Mouse (Mus musculus): ENCODE data around the gene Gm21969. TPM values are rescaled to one million over a fixed set of nuclear protein-coding genes. Genes with fewer than 3 reads are reported as not detected.

Gene Gm21969
- polyA plus RNA-seq, 1 experiment: not detected

- WGBS: 92% methylated on average over 7 of the region's 7 CpGs
- TF ChIP-seq POLR2A (IDR thresholded peaks at IDR 0.05; ENCODE audit: low read depth, low read length) (no peak), CTCF (IDR thresholded peaks at IDR 0.05; ENCODE audit: extremely low read depth, insufficient read length, insufficient replicate concordance, low read depth, low read length) (peak; percentile 58; the same call in 1 of the 2 replicates)
Observed at GRCm38 (mm10) chr4:139646916-139647315, 43.9 kb downstream of the Gm21969 start.

GRCm38 (mm10) chr4:139650086-139650743 is 47.2 kb downstream of the Gm21969 start:
- Histone ChIP-seq H3K36me3 (ENCODE audit: control insufficient read depth, insufficient read depth, low read length) (peaks cover 14% of the 10 kb centered on the region), H3K27me3 (ENCODE audit: control insufficient read depth, insufficient read depth, low read length) (0 out of 2 replicates have a peak, but pooled peaks cover 6% of the 10 kb centered on the region), H3K4me1 (ENCODE audit: control insufficient read depth, insufficient read depth, insufficient read length, low read length) (peaks cover 20% of the 10 kb centered on the region), H3K4me3 (ENCODE audit: low read depth, low read length) (no peak overlapping the region), H3K27ac (ENCODE audit: insufficient read depth, low read depth, low read length) (peak overlapping the region; percentile 85; the same call in 1 of the 2 replicates)
- 37% methylated on average over 15 of the region's 15 CpGs for WGBS
- TF ChIP-seq CTCF (IDR thresholded peaks at IDR 0.05; ENCODE audit: extremely low read depth, insufficient read length, insufficient replicate concordance, low read depth, low read length): no peak
- TF ChIP-seq POLR2A (IDR thresholded peaks at IDR 0.05; ENCODE audit: low read depth, low read length): no peak

More at GRCm38 (mm10) chr4:139646916-139647315, 43.9 kb downstream of the Gm21969 start:
- H3K4me3 ChIP-seq (ENCODE audit: low read depth, low read length): no peak overlapping the region
- 0 out of 2 replicates have a peak, but pooled peaks cover 6% of the 10 kb centered on the region for H3K27me3 ChIP-seq (ENCODE audit: control insufficient read depth, insufficient read depth, low read length)
- peaks cover 24% of the 10 kb centered on the region for H3K36me3 ChIP-seq (ENCODE audit: control insufficient read depth, insufficient read depth, low read length)
- H3K4me1 ChIP-seq (ENCODE audit: control insufficient read depth, insufficient read depth, insufficient read length, low read length): peaks cover 21% of the 10 kb centered on the region
- no peak overlapping the region for H3K27ac ChIP-seq (ENCODE audit: insufficient read depth, low read depth, low read length)

DNA sequence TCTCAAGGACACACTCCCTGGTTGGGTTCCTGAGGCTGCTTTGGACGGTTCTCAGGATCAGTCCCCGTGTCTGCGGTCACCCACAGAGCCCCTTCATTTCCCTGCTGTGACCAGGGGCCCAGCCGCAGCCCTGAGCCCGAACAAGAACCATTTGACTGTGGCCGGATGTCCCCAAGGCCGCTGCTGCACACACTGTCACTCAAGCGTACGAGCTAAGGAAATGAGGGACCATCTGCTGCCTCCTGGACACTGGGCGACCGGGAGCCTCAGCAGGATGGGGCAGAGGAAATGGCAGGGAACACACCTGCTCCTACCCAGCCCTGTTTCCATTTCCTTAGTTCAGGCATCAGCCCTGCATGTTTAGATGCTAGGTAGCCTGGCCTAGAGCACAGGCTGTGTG is 47.9 kb downstream of the Gm21969 start:
- H3K27me3 ChIP-seq (ENCODE audit: control insufficient read depth, insufficient read depth, low read length): 0 out of 2 replicates have a peak, but pooled peaks cover 6% of the 10 kb centered on the region
- peaks cover 14% of the 10 kb centered on the region for H3K36me3 ChIP-seq (ENCODE audit: control insufficient read depth, insufficient read depth, low read length)
- WGBS: 28% methylated on average over 11 of the region's 11 CpGs
- H3K4me3 ChIP-seq (ENCODE audit: low read depth, low read length): no peak overlapping the region
- peaks cover 20% of the 10 kb centered on the region for H3K4me1 ChIP-seq (ENCODE audit: control insufficient read depth, insufficient read depth, insufficient read length, low read length)
- H3K27ac ChIP-seq (ENCODE audit: insufficient read depth, low read depth, low read length): peak overlapping the region; percentile 85
- TF ChIP-seq POLR2A (IDR thresholded peaks at IDR 0.05; ENCODE audit: low read depth, low read length) (no peak), CTCF (IDR thresholded peaks at IDR 0.05; ENCODE audit: extremely low read depth, insufficient read length, insufficient replicate concordance, low read depth, low read length) (no peak)

DNA sequence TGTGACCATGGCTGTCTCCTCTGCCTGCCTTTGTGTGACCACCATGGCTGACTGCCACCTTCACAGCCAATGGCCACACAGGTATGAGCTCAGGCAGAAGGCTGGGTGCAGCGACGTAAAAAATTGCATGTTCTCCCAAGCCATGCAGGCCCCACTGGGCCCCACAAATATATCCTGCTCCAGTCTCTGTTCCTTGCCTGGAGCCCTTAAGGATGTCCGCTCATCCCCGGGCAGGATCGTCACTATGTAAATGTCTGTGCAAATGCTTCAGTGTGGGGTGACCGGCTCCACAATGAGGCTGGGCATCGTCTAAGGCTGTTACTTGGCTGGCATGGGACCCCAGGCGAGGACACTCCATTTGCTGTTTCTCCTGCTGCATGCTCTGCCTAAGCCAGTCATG is 50.3 kb downstream of the Gm21969 start, which contains the start of gene Tas1r2:
Gene Tas1r2, plus strand, starts transcription at position 301 of the 400 bp plus-strand sequence.
- TF ChIP-seq POLR2A (IDR thresholded peaks at IDR 0.05; ENCODE audit: low read depth, low read length) (no peak), CTCF (IDR thresholded peaks at IDR 0.05; ENCODE audit: extremely low read depth, insufficient read length, insufficient replicate concordance, low read depth, low read length) (no peak)
- Histone ChIP-seq H3K36me3 (ENCODE audit: control insufficient read depth, insufficient read depth, low read length) (peaks cover 10% of the 10 kb centered on the region), H3K27me3 (ENCODE audit: control insufficient read depth, insufficient read depth, low read length) (0 out of 2 replicates have a peak, but pooled peaks cover 6% of the 10 kb centered on the region), H3K4me1 (ENCODE audit: control insufficient read depth, insufficient read depth, insufficient read length, low read length) (peaks cover 20% of the 10 kb centered on the region), H3K4me3 (ENCODE audit: low read depth, low read length) (no peak within 1 kb of the TSS), H3K27ac (ENCODE audit: insufficient read depth, low read depth, low read length) (no peak within 1 kb of the TSS)
- WGBS: 83% methylated on average over 8 of the region's 8 CpGs

DNA sequence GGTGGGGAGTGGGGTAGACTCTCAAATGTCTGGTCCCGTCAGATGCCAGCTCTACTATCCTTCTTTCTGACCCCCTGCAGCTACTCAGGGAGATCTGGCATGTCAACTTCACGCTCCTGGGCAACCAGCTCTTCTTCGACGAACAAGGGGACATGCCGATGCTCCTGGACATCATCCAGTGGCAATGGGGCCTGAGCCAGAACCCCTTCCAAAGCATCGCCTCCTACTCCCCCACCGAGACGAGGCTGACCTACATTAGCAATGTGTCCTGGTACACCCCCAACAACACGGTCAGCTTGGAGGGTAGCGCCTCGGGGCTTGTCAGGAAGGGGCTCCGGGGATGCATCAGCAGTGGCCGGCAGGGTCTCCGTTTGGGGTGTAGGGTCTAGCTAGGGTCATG is 58.9 kb downstream of the Gm21969 start:
- no peaks in the 10 kb centered on the region for H3K27me3 ChIP-seq (ENCODE audit: control insufficient read depth, insufficient read depth, low read length)
- H3K4me1 ChIP-seq (ENCODE audit: control insufficient read depth, insufficient read depth, insufficient read length, low read length): no peaks in the 10 kb centered on the region
- no peak overlapping the region for H3K4me3 ChIP-seq (ENCODE audit: low read depth, low read length)
- H3K27ac ChIP-seq (ENCODE audit: insufficient read depth, low read depth, low read length): no peak overlapping the region
- no peak for TF ChIP-seq CTCF (IDR thresholded peaks at IDR 0.05; ENCODE audit: extremely low read depth, insufficient read length, insufficient replicate concordance, low read depth, low read length)
- TF ChIP-seq POLR2A (IDR thresholded peaks at IDR 0.05; ENCODE audit: low read depth, low read length): no peak
- 90% methylated on average over 14 of the region's 14 CpGs for WGBS
- no peaks in the 10 kb centered on the region for H3K36me3 ChIP-seq (ENCODE audit: control insufficient read depth, insufficient read depth, low read length)

GRCm38 (mm10) chr4:139667632-139668031 is 64.6 kb downstream of the Gm21969 start:
- no peak overlapping the region for H3K27ac ChIP-seq (ENCODE audit: insufficient read depth, low read depth, low read length)
- no peak for TF ChIP-seq CTCF (IDR thresholded peaks at IDR 0.05; ENCODE audit: extremely low read depth, insufficient read length, insufficient replicate concordance, low read depth, low read length)
- no peak for TF ChIP-seq POLR2A (IDR thresholded peaks at IDR 0.05; ENCODE audit: low read depth, low read length)
- no peaks in the 10 kb centered on the region for H3K36me3 ChIP-seq (ENCODE audit: control insufficient read depth, insufficient read depth, low read length)
- no peaks in the 10 kb centered on the region for H3K4me1 ChIP-seq (ENCODE audit: control insufficient read depth, insufficient read depth, insufficient read length, low read length)
- no peaks in the 10 kb centered on the region; the same call in 1 of the 2 replicates for H3K27me3 ChIP-seq (ENCODE audit: control insufficient read depth, insufficient read depth, low read length)
- 52% methylated on average over 6 of the region's 6 CpGs for WGBS
- H3K4me3 ChIP-seq (ENCODE audit: low read depth, low read length): no peak overlapping the region

DNA sequence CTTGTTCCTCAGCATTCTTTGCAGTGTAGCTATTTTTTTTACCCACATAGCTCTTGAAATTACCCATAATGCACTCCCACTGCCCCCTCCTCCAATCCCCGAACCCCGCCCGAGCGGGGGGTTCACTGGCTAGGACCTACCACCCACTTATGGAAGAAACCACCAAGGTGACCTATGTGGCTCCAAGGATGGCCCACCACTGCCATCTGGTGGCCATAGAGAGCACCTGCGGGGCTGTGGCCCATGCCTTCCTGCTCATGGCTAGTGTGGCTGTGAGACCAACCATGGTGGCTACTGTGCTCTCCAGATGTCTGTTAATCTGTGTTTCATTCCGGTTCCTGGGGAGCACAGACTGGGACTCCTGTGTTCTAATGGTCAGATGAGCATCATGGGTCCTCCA is 66.9 kb downstream of the Gm21969 start:
- Histone ChIP-seq H3K27ac (ENCODE audit: insufficient read depth, low read depth, low read length) (no peak overlapping the region), H3K36me3 (ENCODE audit: control insufficient read depth, insufficient read depth, low read length) (no peaks in the 10 kb centered on the region), H3K4me3 (ENCODE audit: low read depth, low read length) (no peak overlapping the region), H3K4me1 (ENCODE audit: control insufficient read depth, insufficient read depth, insufficient read length, low read length) (no peaks in the 10 kb centered on the region), H3K27me3 (ENCODE audit: control insufficient read depth, insufficient read depth, low read length) (no peaks in the 10 kb centered on the region; the same call in 1 of the 2 replicates)
- TF ChIP-seq CTCF (IDR thresholded peaks at IDR 0.05; ENCODE audit: extremely low read depth, insufficient read length, insufficient replicate concordance, low read depth, low read length) (peak; percentile 95), POLR2A (IDR thresholded peaks at IDR 0.05; ENCODE audit: low read depth, low read length) (no peak)
- 6% methylated on average over 6 of the region's 6 CpGs for WGBS

All from small intestine, adult 2 months (tissue).